Mouse (Mus musculus) limb, embryonic 14.5 days (tissue): Measurements from ENCODE around the gene 2310022A10Rik. TPM values are rescaled to one million over a fixed set of nuclear protein-coding genes. Genes with fewer than 3 reads are reported as not detected.

Experiments used
- ATAC-seq: fragments of 200-750 bp; cut with Nextera tagmentation; 2 replicates; pipeline ENCODE4 v1.8.0; 2017; ENCODE audit warnings: low read depth, moderate number of reproducible peaks, moderate TSS enrichment; ENCODE audit not compliant: low FRiP score
- DNase-seq: peaks from one replicate; pipeline ENCODE4 v3.0.0-alpha.2; 2015; ENCODE audit warnings: low spot score
- H3K27ac ChIP-seq: fragments of 300-500 bp; sonication (generic); replicated peaks from 2 replicates; pipeline ENCODE4 v1.5.1; 2014; ENCODE audit warnings: low read depth, mild to moderate bottlenecking, low read length, moderate library complexity, mixed read lengths
- H3K27me3 ChIP-seq: fragments of 300-500 bp; sonication (generic); 2 replicates; pipeline ENCODE4 v1.6.1; 2014; ENCODE audit warnings: low read length, mixed read lengths; ENCODE audit not compliant: control insufficient read depth, insufficient read depth
- H3K36me3 ChIP-seq: fragments of 300-500 bp; sonication (generic); 2 replicates; pipeline ENCODE4 v1.6.1; 2014; ENCODE audit warnings: mild to moderate bottlenecking, low read length, moderate library complexity, mixed read lengths; ENCODE audit not compliant: control insufficient read depth, insufficient read depth
- H3K4me1 ChIP-seq: fragments of 300-500 bp; sonication (generic); 2 replicates; pipeline ENCODE4 v1.6.1; 2014; ENCODE audit warnings: antibody characterized with exemption, low read length, mixed read lengths; ENCODE audit not compliant: control insufficient read depth, insufficient read depth
- H3K4me2 ChIP-seq: fragments of 300-500 bp; sonication (generic); replicated peaks from 2 replicates; pipeline ENCODE4 v1.6.1; 2014; ENCODE audit warnings: low read depth, mild to moderate bottlenecking, low read length, moderate library complexity; ENCODE audit not compliant: severe bottlenecking
- H3K4me3 ChIP-seq: fragments of 300-500 bp; sonication (generic); replicated peaks from 2 replicates; pipeline ENCODE4 v1.5.1; 2014; ENCODE audit warnings: low read length
- H3K9ac ChIP-seq: fragments of 300-500 bp; sonication (generic); 2 replicates; pipeline ENCODE4 v1.6.1; 2014; ENCODE audit warnings: mild to moderate bottlenecking, low read depth, low read length, moderate library complexity; ENCODE audit not compliant: severe bottlenecking
- H3K9me3 ChIP-seq: fragments of 300-500 bp; sonication (generic); 2 replicates; pipeline ENCODE4 v1.6.1; 2016; ENCODE audit warnings: low read length; ENCODE audit not compliant: control insufficient read depth
- POLR2A ChIP-seq: fragments of 200-500 bp; IDR thresholded peaks from 2 replicates; pipeline ENCODE4 v1.8.0; 2012; ENCODE audit warnings: inconsistent platforms, mild to moderate bottlenecking, moderate library complexity, borderline replicate concordance; ENCODE audit not compliant: insufficient read depth, insufficient read length; ENCODE audit errors: extremely low read depth
- WGBS: fragments of 180-500 bp; shearing (Covaris S2); extraction: QIAGEN DNeasy Blood & Tissue Kit; methylation state at CpG from one replicate; pipeline ENCODE4 v1.1.7; 2014; 5-methylcytosine and 5-hydroxymethylcytosine counted together
- polyA plus RNA-seq, 2 experiments: library from polyadenylated mRNA; depleted of rRNA in 1 of 2; stranded (reverse) in 1 of 2; unstranded in 1 of 2; fragments of >200 nt; fragmentation: Nextera tagmentation in 1 of 2; extraction: Ambion mirVana in 1 of 2; gene quantifications; 2 replicates each; pipeline versions ENCODE4 v1.2.1 to v1.2.3; 2012 to 2014

The 2310022A10Rik gene
- polyA plus RNA-seq, 2 experiments: 27.4 to 39.8 TPM

DNA sequence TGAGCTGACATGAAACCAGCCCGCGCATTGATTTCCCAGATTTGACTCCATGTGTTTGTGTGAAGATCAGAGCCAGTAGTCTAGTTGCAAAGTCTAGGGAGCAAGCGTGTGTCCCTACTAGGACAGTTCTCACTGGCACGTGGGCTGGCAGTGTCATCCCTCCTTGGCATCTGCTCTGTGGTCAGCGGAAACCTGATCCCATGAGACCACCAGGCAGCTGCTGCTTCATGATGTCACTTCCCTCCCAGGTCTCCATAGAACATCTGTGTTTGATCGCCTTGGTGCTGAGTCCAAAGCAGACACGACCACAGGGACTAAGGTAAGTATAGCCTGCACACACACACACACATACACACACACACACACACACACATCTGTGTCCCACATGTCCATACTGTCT lies 25.4 kb downstream of the 2310022A10Rik start:
- Histone ChIP-seq H3K27ac (no peak overlapping the region), H3K4me1 (no peaks in the 10 kb centered on the region), H3K4me3 (no peak overlapping the region), H3K36me3 (peaks cover 90% of the 10 kb centered on the region), H3K9me3 (no peaks in the 10 kb centered on the region), H3K27me3 (no peaks in the 10 kb centered on the region), H3K4me2 (no peak overlapping the region), H3K9ac (no peak overlapping the region)
- ATAC-seq (no peak), DNase-seq (peak; percentile 31)
- WGBS: 57% methylated on average over 7 of the region's 7 CpGs
- no peak for TF ChIP-seq POLR2A

GRCm38 (mm10) chr7:27580380-27581174 lies 27.5 kb downstream of the 2310022A10Rik start:
- ATAC-seq (no peak), DNase-seq (no peak)
- TF ChIP-seq POLR2A: no peak
- no peak overlapping the region for H3K9ac ChIP-seq
- H3K4me2 ChIP-seq: no peak overlapping the region
- no peak overlapping the region for H3K4me3 ChIP-seq
- H3K36me3 ChIP-seq: peaks cover 82% of the 10 kb centered on the region
- 86% methylated on average over 14 of the region's 14 CpGs for WGBS
- H3K27me3 ChIP-seq: no peaks in the 10 kb centered on the region
- H3K9me3 ChIP-seq: no peaks in the 10 kb centered on the region
- no peaks in the 10 kb centered on the region for H3K4me1 ChIP-seq
- no peak overlapping the region for H3K27ac ChIP-seq

DNA sequence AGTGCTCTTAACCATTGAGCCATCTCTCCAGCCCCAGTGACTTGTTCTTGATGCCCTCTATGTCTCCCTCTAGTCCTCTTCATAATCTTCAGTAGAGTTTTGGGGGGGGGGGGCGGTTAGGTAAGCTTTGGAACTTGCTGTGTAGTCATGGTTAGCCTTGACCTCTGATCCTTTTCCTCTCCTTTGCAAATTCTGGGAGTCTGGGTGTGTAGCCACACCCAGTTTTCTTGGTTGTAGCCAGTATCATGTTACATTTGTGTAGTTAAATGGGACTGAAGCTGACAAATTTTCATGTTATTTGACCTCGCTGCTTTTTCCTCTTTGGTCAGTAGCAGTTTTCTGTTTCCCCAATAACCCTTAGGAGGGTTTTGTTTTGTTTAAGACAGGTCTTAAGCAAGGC lies 33.8 kb downstream of the 2310022A10Rik start:
- no peak for TF ChIP-seq POLR2A
- 66% methylated on average over 2 of the region's 2 CpGs for WGBS

DNA sequence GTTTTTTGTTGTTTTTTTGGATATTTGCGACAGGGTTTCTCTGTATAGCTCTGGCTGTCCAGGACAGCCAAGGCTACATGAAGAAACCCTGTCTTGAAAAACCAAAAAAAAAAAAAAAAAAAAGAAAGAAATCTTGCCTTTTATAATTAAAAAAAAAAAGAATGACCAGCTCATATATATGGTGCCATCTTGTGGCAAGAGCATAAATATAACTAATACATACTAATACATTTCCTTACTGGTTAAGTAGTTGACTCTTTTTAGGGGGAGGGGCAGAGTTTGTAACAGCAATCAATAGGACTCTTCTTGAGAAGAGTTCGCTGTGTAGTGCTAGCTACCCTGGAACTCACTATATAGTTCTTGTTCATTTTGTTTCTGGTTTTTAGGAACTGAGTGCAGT lies 34.7 kb downstream of the 2310022A10Rik start:
- no peak for TF ChIP-seq POLR2A
- peak; percentile 16 for DNase-seq

More for the DNA sequence above, 33.8 kb downstream of the 2310022A10Rik start:
- DNase-seq (no peak), ATAC-seq (no peak)
- Histone ChIP-seq H3K27ac (no peak overlapping the region), H3K9ac (no peak overlapping the region), H3K36me3 (peaks cover 24% of the 10 kb centered on the region), H3K4me3 (no peak overlapping the region), H3K4me2 (no peak overlapping the region), H3K9me3 (no peaks in the 10 kb centered on the region), H3K27me3 (no peaks in the 10 kb centered on the region), H3K4me1 (no peaks in the 10 kb centered on the region)

DNA sequence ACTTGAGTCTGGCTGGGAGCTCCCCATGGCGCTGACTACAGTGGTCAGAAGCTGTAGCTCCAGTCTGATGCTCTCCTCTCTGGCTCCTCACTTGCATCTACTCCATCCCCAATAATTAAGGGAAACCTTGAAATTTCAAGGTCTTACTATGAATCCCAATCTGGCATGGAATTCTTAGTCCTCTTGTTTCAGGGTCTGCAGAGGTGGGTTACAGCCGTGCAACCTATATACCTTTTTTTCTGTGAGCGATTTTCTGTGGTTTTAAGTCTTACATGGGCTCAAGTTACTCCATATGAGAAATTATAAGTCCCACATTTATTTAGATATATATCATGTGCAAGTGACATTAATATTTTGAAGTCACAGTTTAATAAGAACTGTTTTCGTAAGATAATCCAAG lies 37.1 kb downstream of the 2310022A10Rik start:
- no peak for TF ChIP-seq POLR2A
- 92% methylated on average over 4 of the region's 4 CpGs for WGBS

More for the DNA sequence above, 34.7 kb downstream of the 2310022A10Rik start:
- Histone ChIP-seq H3K27ac (no peak overlapping the region), H3K4me1 (no peaks in the 10 kb centered on the region), H3K9ac (no peak overlapping the region), H3K4me2 (no peak overlapping the region), H3K4me3 (no peak overlapping the region), H3K36me3 (peaks cover 15% of the 10 kb centered on the region), H3K9me3 (no peaks in the 10 kb centered on the region), H3K27me3 (no peaks in the 10 kb centered on the region)
- WGBS: 86% methylated on average over 2 of the region's 2 CpGs
- ATAC-seq: no peak

More for the DNA sequence above, 37.1 kb downstream of the 2310022A10Rik start:
- Histone ChIP-seq H3K4me2 (no peak overlapping the region), H3K4me3 (no peak overlapping the region), H3K9ac (no peak overlapping the region), H3K27me3 (no peaks in the 10 kb centered on the region), H3K36me3 (no peaks in the 10 kb centered on the region), H3K4me1 (peaks cover 5% of the 10 kb centered on the region; the same call in 1 of the 2 replicates), H3K27ac (no peak overlapping the region), H3K9me3 (no peaks in the 10 kb centered on the region)
- ATAC-seq (no peak), DNase-seq (no peak)
